Mouse (Mus musculus): ENCODE results near the gene Ppia. TPM values are rescaled to one million over a fixed set of nuclear protein-coding genes. Genes with fewer than 3 reads are reported as not detected.
A peak's percentile ranks its signal among the peaks of the same experiment; 100 is the strongest.
"Not testable (repeated sequence)": the region's sequence is repeated elsewhere in the genome, so short reads cannot be mapped to it uniquely, and the experiment has no call there.

Ppia gene
- polyA plus RNA-seq (2012; ENCODE audit: insufficient read depth, low replicate concordance), result 18.2 and 172 TPM in 2 replicates

GRCm38 (mm10) chr11:6414751-6415550, at the start of gene Ppia:
Gene Ppia, plus strand, starts transcription at chr11:6415443.
- H3K9me3 ChIP-seq, result no peaks in the 10 kb centered on the region
- peaks cover 57% of the 10 kb centered on the region for H3K4me1 ChIP-seq
- H3K36me3 ChIP-seq (replicated peaks; ENCODE audit: low read length), result peaks cover 25% of the 10 kb centered on the region
- H3K27me3 ChIP-seq (replicated peaks), result no peaks in the 10 kb centered on the region
- no peak for TF ChIP-seq FLI1 (IDR thresholded peaks at IDR 0.05; ENCODE audit: low read length)
- no peak for TF ChIP-seq GATA1 (IDR thresholded peaks at IDR 0.05; ENCODE audit: borderline replicate concordance, low read length)
- peak within 1 kb of the TSS; percentile 98 for H3K4me3 ChIP-seq (replicated peaks)

- Histone ChIP-seq H3K4me1 (peaks cover 28% of the 10 kb centered on the region), H3K36me3 (replicated peaks; ENCODE audit: low read length) (no peaks in the 10 kb centered on the region), H3K27me3 (replicated peaks) (no peaks in the 10 kb centered on the region), H3K4me3 (replicated peaks) (peak overlapping the region; percentile 74), H3K9me3 (no peaks in the 10 kb centered on the region; the same call in 1 of the 2 replicates)
- TF ChIP-seq GATA1 (IDR thresholded peaks at IDR 0.05; ENCODE audit: borderline replicate concordance, low read length) (no peak), FLI1 (IDR thresholded peaks at IDR 0.05; ENCODE audit: low read length) (no peak)
Measured at GRCm38 (mm10) chr11:6365885-6366284, 49.4 kb upstream of the Ppia start.

GRCm38 (mm10) chr11:6366434-6366833, 48.8 kb upstream of the Ppia start:
- no peak overlapping the region for H3K4me3 ChIP-seq (replicated peaks)
- no peak for TF ChIP-seq FLI1 (IDR thresholded peaks at IDR 0.05; ENCODE audit: low read length)

GRCm38 (mm10) chr11:6367156-6367555, 48.1 kb upstream of the Ppia start:
- Histone ChIP-seq H3K27me3 (replicated peaks) (no peaks in the 10 kb centered on the region), H3K9me3 (no peaks in the 10 kb centered on the region; the same call in 1 of the 2 replicates), H3K4me3 (replicated peaks) (no peak overlapping the region), H3K4me1 (peaks cover 32% of the 10 kb centered on the region), H3K36me3 (replicated peaks; ENCODE audit: low read length) (no peaks in the 10 kb centered on the region)
- TF ChIP-seq FLI1 (IDR thresholded peaks at IDR 0.05; ENCODE audit: low read length) (no peak), GATA1 (IDR thresholded peaks at IDR 0.05; ENCODE audit: borderline replicate concordance, low read length) (no peak)

More at GRCm38 (mm10) chr11:6366434-6366833, 48.8 kb upstream of the Ppia start:
- Histone ChIP-seq H3K9me3 (no peaks in the 10 kb centered on the region; the same call in 1 of the 2 replicates), H3K27me3 (replicated peaks) (no peaks in the 10 kb centered on the region), H3K4me1 (peaks cover 32% of the 10 kb centered on the region), H3K36me3 (replicated peaks; ENCODE audit: low read length) (no peaks in the 10 kb centered on the region)

- not testable (repeated sequence) for H3K36me3 ChIP-seq (replicated peaks; ENCODE audit: low read length); H3K4me3 ChIP-seq (replicated peaks); H3K9me3 ChIP-seq; H3K27me3 ChIP-seq (replicated peaks)
- H3K4me1 ChIP-seq, result peaks cover 32% of the 10 kb centered on the region
Measured at GRCm38 (mm10) chr11:6367986-6368385, 47.3 kb upstream of the Ppia start.

GRCm38 (mm10) chr11:6371376-6372155, 43.7 kb upstream of the Ppia start:
- Histone ChIP-seq H3K9me3 (no peaks in the 10 kb centered on the region; the same call in 1 of the 2 replicates), H3K4me1 (peaks cover 12% of the 10 kb centered on the region), H3K27me3 (replicated peaks) (no peaks in the 10 kb centered on the region), H3K4me3 (replicated peaks) (no peak overlapping the region), H3K36me3 (replicated peaks; ENCODE audit: low read length) (no peaks in the 10 kb centered on the region)
- TF ChIP-seq GATA1 (IDR thresholded peaks at IDR 0.05; ENCODE audit: borderline replicate concordance, low read length) (no peak), FLI1 (IDR thresholded peaks at IDR 0.05; ENCODE audit: low read length) (no peak)

- Histone ChIP-seq H3K36me3 (replicated peaks; ENCODE audit: low read length) (no peaks in the 10 kb centered on the region), H3K27me3 (replicated peaks) (no peaks in the 10 kb centered on the region), H3K9me3 (no peaks in the 10 kb centered on the region; the same call in 1 of the 2 replicates), H3K4me3 (replicated peaks) (no peak overlapping the region), H3K4me1 (peaks cover 17% of the 10 kb centered on the region)
- TF ChIP-seq FLI1 (IDR thresholded peaks at IDR 0.05; ENCODE audit: low read length), result no peak
- no peak for TF ChIP-seq GATA1 (IDR thresholded peaks at IDR 0.05; ENCODE audit: borderline replicate concordance, low read length)
Measured at GRCm38 (mm10) chr11:6372784-6373183, 42.5 kb upstream of the Ppia start.

GRCm38 (mm10) chr11:6380916-6381315, 34.3 kb upstream of the Ppia start:
- TF ChIP-seq FLI1 (IDR thresholded peaks at IDR 0.05; ENCODE audit: low read length) (no peak), GATA1 (IDR thresholded peaks at IDR 0.05; ENCODE audit: borderline replicate concordance, low read length) (no peak)
- H3K4me3 ChIP-seq (replicated peaks), result no peak overlapping the region

GRCm38 (mm10) chr11:6388126-6388725, 27.0 kb upstream of the Ppia start:
- Histone ChIP-seq H3K9me3 (no peaks in the 10 kb centered on the region), H3K36me3 (replicated peaks; ENCODE audit: low read length) (peaks cover 18% of the 10 kb centered on the region), H3K4me3 (replicated peaks) (peak overlapping the region; percentile 95), H3K27me3 (replicated peaks) (no peaks in the 10 kb centered on the region), H3K4me1 (peaks cover 40% of the 10 kb centered on the region)
- TF ChIP-seq FLI1 (IDR thresholded peaks at IDR 0.05; ENCODE audit: low read length) (no peak), GATA1 (IDR thresholded peaks at IDR 0.05; ENCODE audit: borderline replicate concordance, low read length) (no peak)

More at GRCm38 (mm10) chr11:6380916-6381315, 34.3 kb upstream of the Ppia start:
- H3K4me1 ChIP-seq, result peaks cover 21% of the 10 kb centered on the region
- no peaks in the 10 kb centered on the region for H3K27me3 ChIP-seq (replicated peaks)
- no peaks in the 10 kb centered on the region for H3K36me3 ChIP-seq (replicated peaks; ENCODE audit: low read length)
- H3K9me3 ChIP-seq, result no peaks in the 10 kb centered on the region
